Mouse (Mus musculus) liver, postnatal 0 days (tissue): Measurements from ENCODE around the gene Grid2.

Source experiments
- CTCF ChIP-seq: sonication (generic); IDR thresholded peaks from 2 replicates; pipeline ENCODE4 v1.5.1; 2016; ENCODE audit warnings: antibody characterized with exemption, low read depth
- EP300 ChIP-seq: IDR thresholded peaks from 2 replicates; pipeline ENCODE4 v1.6.1; 2016; ENCODE audit warnings: antibody characterized with exemption, low read depth, mild to moderate bottlenecking

DNA sequence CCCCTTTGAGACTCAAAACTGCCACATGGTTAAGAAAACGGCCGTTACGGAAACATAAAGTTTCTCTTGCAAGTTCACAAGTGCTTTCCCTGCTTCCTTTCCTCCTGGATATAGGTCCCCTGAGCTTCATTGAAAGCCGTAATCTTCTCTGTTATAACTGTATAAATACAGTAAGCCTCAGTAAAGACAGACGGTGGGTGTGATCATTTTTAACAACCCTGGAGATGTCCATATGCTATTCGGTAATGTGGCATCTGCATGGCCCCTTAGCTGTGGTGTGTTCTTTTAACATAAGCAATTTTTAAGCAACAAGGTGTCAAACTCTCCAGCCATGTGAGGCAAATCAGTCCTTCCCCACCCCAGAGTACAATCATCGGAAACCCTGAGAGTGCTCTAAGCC lies 892.9 kb downstream of the Grid2 start:
- no peak for TF ChIP-seq CTCF
- TF ChIP-seq EP300: no peak
